Mouse (Mus musculus) ES-E14 (cell line): ENCODE results near the gene Arhgap30.

Source experiments
- HCFC1 ChIP-seq: IDR thresholded peaks from 2 replicates; pipeline ENCODE4 v1.6.1; 2012; ENCODE audit warnings: low read length, inconsistent platforms, borderline replicate concordance; ENCODE audit not compliant: insufficient read depth
- MAFK ChIP-seq: IDR thresholded peaks from 2 replicates; pipeline ENCODE4 v1.6.1; 2014; ENCODE audit warnings: mild to moderate bottlenecking, low read depth, low read length, inconsistent platforms; ENCODE audit not compliant: insufficient read depth
- ZC3H11A ChIP-seq: IDR thresholded peaks from 2 replicates; pipeline ENCODE4 v1.6.1; 2012; ENCODE audit warnings: low read depth, mild to moderate bottlenecking, inconsistent platforms, low read length, borderline replicate concordance
- ZNF384 ChIP-seq: IDR thresholded peaks from 2 replicates; pipeline ENCODE4 v1.6.1; 2012; ENCODE audit warnings: low read depth, low read length, inconsistent platforms

GRCm38 (mm10) chr1:171446854-171447253 lies 58.1 kb downstream of the Arhgap30 start:
- no peak for TF ChIP-seq ZC3H11A
- TF ChIP-seq HCFC1 = no peak
- no peak for TF ChIP-seq ZNF384
- TF ChIP-seq MAFK = no peak
